Mouse (Mus musculus) gastrocnemius, postnatal 25 days (tissue): ENCODE data around the gene Wnt9a. TPM values are rescaled to one million over a fixed set of nuclear protein-coding genes. Genes with fewer than 3 reads are reported as not detected.
A peak's percentile ranks its signal among the peaks of the same experiment; 100 is the strongest.
"Not testable (repeated sequence)": the region's sequence is repeated elsewhere in the genome, so short reads cannot be mapped to it uniquely, and the experiment has no call there.

Experiments
- DNase-seq: peaks from one replicate; pipeline ENCODE4 v3.0.0; 2022
- long read RNA-seq, 2 experiments: library from polyadenylated mRNA; stranded (forward); transcript quantifications; one replicate each; pipeline ENCODE4 v2.0.0; 2021
- total RNA-seq, 2 experiments: library from RNA; stranded (reverse); gene quantifications; 1 replicate in 1 of 2; 2 replicates in 1 of 2; pipeline ENCODE4 v1.2.3; 2021

Wnt9a gene
- 1 to 10 TPM; 8.2 to 8.5 TPM for total RNA-seq
- long read RNA-seq, experiment 1, transcript Wnt9a-202 (4 exons, 3,318 nt), result major isoform, 11 of 27 reads
- long read RNA-seq, experiment 1, partial matches to known transcripts, result 9 of 27 reads
- long read RNA-seq, experiment 1, other reads (novel, unspliced or antisense), result 7 of 27 reads
- long read RNA-seq, experiment 2, transcript Wnt9a-202 (4 exons, 3,318 nt), result major isoform, 13 of 26 reads
- long read RNA-seq, experiment 2, partial matches to known transcripts, result 2 of 26 reads
- long read RNA-seq, experiment 2, other reads (novel, unspliced or antisense), result 11 of 26 reads

- peak; percentile 72 for DNase-seq
Measured at GRCm38 (mm10) chr11:59306461-59307421, at the start of gene Wnt9a. TSS of gene Wnt9a (plus strand) at chr11:59306928.

- no peak for DNase-seq
Measured at GRCm38 (mm10) chr11:59259647-59260046, 47.1 kb upstream of the Wnt9a start.

GRCm38 (mm10) chr11:59260706-59261493 is 45.8 kb upstream of the Wnt9a start:
- DNase-seq, result no peak

- no peak for DNase-seq
Measured at GRCm38 (mm10) chr11:59262308-59262707, 44.4 kb upstream of the Wnt9a start.

GRCm38 (mm10) chr11:59263870-59264563 is 42.7 kb upstream of the Wnt9a start:
- DNase-seq, result no peak

GRCm38 (mm10) chr11:59264593-59264992 is 42.1 kb upstream of the Wnt9a start:
- no peak for DNase-seq

- no peak for DNase-seq
Measured at GRCm38 (mm10) chr11:59265154-59265813, 41.4 kb upstream of the Wnt9a start.

- no peak for DNase-seq
Measured at GRCm38 (mm10) chr11:59266727-59267126, 40.0 kb upstream of the Wnt9a start.

- no peak for DNase-seq
Measured at GRCm38 (mm10) chr11:59274184-59274583, 32.5 kb upstream of the Wnt9a start.

- DNase-seq, result no peak
Measured at GRCm38 (mm10) chr11:59276877-59277276, 29.9 kb upstream of the Wnt9a start.

- no peak for DNase-seq
Measured at GRCm38 (mm10) chr11:59278047-59278446, 28.7 kb upstream of the Wnt9a start.

GRCm38 (mm10) chr11:59282111-59282510 is 24.6 kb upstream of the Wnt9a start:
- DNase-seq, result no peak

GRCm38 (mm10) chr11:59282933-59283332 is 23.8 kb upstream of the Wnt9a start:
- peak; percentile 28 for DNase-seq

GRCm38 (mm10) chr11:59284146-59284545 is 22.6 kb upstream of the Wnt9a start:
- DNase-seq, result no peak

GRCm38 (mm10) chr11:59289706-59290105 is 17.0 kb upstream of the Wnt9a start:
- DNase-seq, result no peak

GRCm38 (mm10) chr11:59290702-59291303 is 15.9 kb upstream of the Wnt9a start, which contains the start of gene Wnt3a:
TSS of gene Wnt3a (minus strand) at chr11:59290752.
- DNase-seq, result no peak

- no peak for DNase-seq
Measured at GRCm38 (mm10) chr11:59293616-59294015, 13.1 kb upstream of the Wnt9a start.

- DNase-seq, result no peak
Measured at GRCm38 (mm10) chr11:59297941-59298340, 8.8 kb upstream of the Wnt9a start.

GRCm38 (mm10) chr11:59300185-59300584 is 6.5 kb upstream of the Wnt9a start:
- no peak for DNase-seq

- not testable (repeated sequence) for DNase-seq
Measured at GRCm38 (mm10) chr11:59301053-59301452, 5.7 kb upstream of the Wnt9a start.
